Mouse (Mus musculus): Measurements from ENCODE around the gene Snw1. TPM values are rescaled to one million over a fixed set of nuclear protein-coding genes. Genes with fewer than 3 reads are reported as not detected.

Snw1 gene
- total RNA-seq, 1 experiment = 85.1 TPM

DNA sequence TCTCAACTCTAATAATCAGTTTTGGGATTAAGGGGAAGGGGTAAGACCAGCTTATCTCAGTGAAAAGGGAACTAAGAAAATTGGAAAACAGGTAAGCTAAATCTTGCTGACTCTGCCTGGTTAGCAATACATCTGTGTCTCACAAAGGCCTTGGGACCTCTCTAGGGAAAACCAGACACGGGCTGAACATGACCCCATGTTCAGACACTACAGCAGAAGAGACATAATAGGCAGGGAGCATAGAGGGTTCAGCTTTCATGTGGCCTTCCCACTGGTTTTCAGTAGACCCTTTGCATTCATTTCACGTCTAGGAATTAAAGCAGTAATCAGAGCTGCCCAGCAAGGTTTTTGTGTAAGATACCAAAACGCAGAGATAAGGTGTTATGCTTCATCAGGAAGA is 47.6 kb downstream of the Snw1 start:
- in situ Hi-C loops (cut with MboI; ENCODE audit: low sequenced_read_pairs in 2 of 2, unreplicated experiment in 2 of 2) = no loop called here
- Histone ChIP-seq H3K4me3 (ENCODE audit: insufficient read depth in 1 of 2, low read depth in 1 of 2, low read length in 2 of 2, poor library complexity in 1 of 2, severe bottlenecking in 1 of 2) (no peak overlapping the region), H3K9ac (ENCODE audit: insufficient read depth, low read depth, low read length, poor library complexity, severe bottlenecking) (no peak overlapping the region), H3K27ac (ENCODE audit: insufficient read depth, low read depth, low read length, poor library complexity, severe bottlenecking) (no peak overlapping the region), H3K9me3 (ENCODE audit: control insufficient read depth, insufficient read depth, low read depth, low read length) (no peaks in the 10 kb centered on the region), H3K36me3 (ENCODE audit: control insufficient read depth, insufficient read depth, low read length, poor library complexity, severe bottlenecking) (peaks cover 24% of the 10 kb centered on the region), H3K4me1 (ENCODE audit: control insufficient read depth in 2 of 2, insufficient read depth in 2 of 2, low read length in 2 of 2, poor library complexity in 1 of 2) (no peaks in the 10 kb centered on the region; a peak in 1 of 4 replicates)
- TF ChIP-seq ZNF384 (IDR thresholded peaks at IDR 0.05; ENCODE audit: low read depth, low read length) (no peak), HCFC1 (IDR thresholded peaks at IDR 0.05; ENCODE audit: borderline replicate concordance, insufficient read depth, low read length) (no peak), MAFK (IDR thresholded peaks at IDR 0.05; ENCODE audit: insufficient read depth, low read depth, low read length) (no peak), ZC3H11A (IDR thresholded peaks at IDR 0.05; ENCODE audit: borderline replicate concordance, low read depth, low read length) (no peak), CHD2 (IDR thresholded peaks at IDR 0.05; ENCODE audit: low read depth, low read length) (no peak)
- DNase-seq (ENCODE audit: low read depth, low spot score) = no peak

DNA sequence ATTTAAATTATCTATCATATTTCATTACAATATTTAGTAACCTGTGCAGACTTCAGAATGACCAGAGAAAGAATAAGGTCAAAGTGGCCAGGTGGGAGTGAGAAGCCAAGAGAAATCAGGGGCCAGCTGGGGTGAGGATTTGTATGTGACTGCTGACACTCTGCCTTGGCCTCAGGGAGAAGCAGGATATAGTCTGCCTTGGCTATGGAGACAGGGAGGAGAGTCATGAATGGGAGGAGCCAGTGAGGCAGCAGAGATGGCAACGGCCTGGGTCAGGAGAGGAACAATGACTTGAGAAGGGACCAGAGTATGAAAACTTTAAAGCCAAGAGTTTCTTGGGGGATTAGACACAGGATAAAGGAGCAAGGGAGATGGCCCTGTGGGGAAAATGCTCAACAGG is 48.4 kb downstream of the Snw1 start:
- TF ChIP-seq MAFK (IDR thresholded peaks at IDR 0.05; ENCODE audit: insufficient read depth, low read depth, low read length) (no peak), HCFC1 (IDR thresholded peaks at IDR 0.05; ENCODE audit: borderline replicate concordance, insufficient read depth, low read length) (no peak), ZNF384 (IDR thresholded peaks at IDR 0.05; ENCODE audit: low read depth, low read length) (no peak), CHD2 (IDR thresholded peaks at IDR 0.05; ENCODE audit: low read depth, low read length) (no peak), ZC3H11A (IDR thresholded peaks at IDR 0.05; ENCODE audit: borderline replicate concordance, low read depth, low read length) (no peak)
- no peak for DNase-seq (ENCODE audit: low read depth, low spot score)
- no peak overlapping the region for H3K27ac ChIP-seq (ENCODE audit: insufficient read depth, low read depth, low read length, poor library complexity, severe bottlenecking)
- no peaks in the 10 kb centered on the region; a peak in 1 of 4 replicates for H3K4me1 ChIP-seq (ENCODE audit: control insufficient read depth in 2 of 2, insufficient read depth in 2 of 2, low read length in 2 of 2, poor library complexity in 1 of 2)
- H3K9me3 ChIP-seq (ENCODE audit: control insufficient read depth, insufficient read depth, low read depth, low read length) = no peaks in the 10 kb centered on the region
- H3K9ac ChIP-seq (ENCODE audit: insufficient read depth, low read depth, low read length, poor library complexity, severe bottlenecking) = no peak overlapping the region
- H3K4me3 ChIP-seq (ENCODE audit: insufficient read depth in 1 of 2, low read depth in 1 of 2, low read length in 2 of 2, poor library complexity in 1 of 2, severe bottlenecking in 1 of 2) = no peak overlapping the region
- peaks cover 16% of the 10 kb centered on the region for H3K36me3 ChIP-seq (ENCODE audit: control insufficient read depth, insufficient read depth, low read length, poor library complexity, severe bottlenecking)
- in situ Hi-C loops (cut with MboI; ENCODE audit: low sequenced_read_pairs in 2 of 2, unreplicated experiment in 2 of 2) = no loop called here

DNA sequence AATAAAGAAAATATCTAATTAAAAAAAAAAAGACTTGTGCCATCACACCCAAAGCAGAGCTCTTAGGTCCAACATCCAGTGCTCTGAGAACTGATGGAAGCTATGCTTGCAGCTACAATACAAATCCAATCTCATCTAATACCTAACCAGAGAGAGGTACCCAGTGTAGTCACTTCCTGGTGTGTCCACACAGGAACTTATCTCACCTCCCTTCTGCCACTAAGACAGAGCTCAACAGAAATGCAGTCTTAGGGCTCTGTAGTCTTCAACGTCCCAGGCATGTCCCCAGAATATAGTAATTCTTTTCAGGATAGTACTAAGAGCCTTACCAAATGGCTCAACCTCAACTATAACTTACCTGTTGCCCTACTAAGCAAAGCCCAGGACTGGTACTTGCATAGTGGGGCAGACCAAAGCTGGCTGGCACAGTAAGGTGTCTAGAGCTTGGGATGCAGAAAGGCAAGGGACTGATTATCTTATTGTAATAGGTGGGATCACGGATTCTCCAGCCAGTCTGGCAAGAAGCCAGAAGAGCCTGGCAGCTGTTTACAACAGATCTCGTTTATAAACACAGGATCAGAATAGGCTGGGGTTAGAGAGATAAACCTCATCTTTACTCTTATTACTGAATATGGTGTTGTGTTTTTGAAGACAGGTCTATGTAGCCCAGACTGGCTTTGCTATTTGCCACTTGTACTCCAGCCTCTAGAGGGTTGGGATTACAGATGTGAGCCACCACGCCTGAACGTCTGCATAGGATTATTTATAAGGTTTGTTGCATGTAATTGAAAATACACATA is 50.2 kb downstream of the Snw1 start:
- Histone ChIP-seq H3K9me3 (ENCODE audit: control insufficient read depth, insufficient read depth, low read depth, low read length) (no peaks in the 10 kb centered on the region), H3K4me1 (ENCODE audit: control insufficient read depth in 2 of 2, insufficient read depth in 2 of 2, low read length in 2 of 2, poor library complexity in 1 of 2) (no peaks in the 10 kb centered on the region; a peak in 1 of 4 replicates), H3K36me3 (ENCODE audit: control insufficient read depth, insufficient read depth, low read length, poor library complexity, severe bottlenecking) (peaks cover 6% of the 10 kb centered on the region), H3K4me3 (ENCODE audit: insufficient read depth in 1 of 2, low read depth in 1 of 2, low read length in 2 of 2, poor library complexity in 1 of 2, severe bottlenecking in 1 of 2) (no peak overlapping the region), H3K9ac (ENCODE audit: insufficient read depth, low read depth, low read length, poor library complexity, severe bottlenecking) (no peak overlapping the region), H3K27ac (ENCODE audit: insufficient read depth, low read depth, low read length, poor library complexity, severe bottlenecking) (no peak overlapping the region)
- in situ Hi-C loops (cut with MboI; ENCODE audit: low sequenced_read_pairs in 2 of 2, unreplicated experiment in 2 of 2) = no loop called here
- TF ChIP-seq ZNF384 (IDR thresholded peaks at IDR 0.05; ENCODE audit: low read depth, low read length) = no peak
- no peak for TF ChIP-seq ZC3H11A (IDR thresholded peaks at IDR 0.05; ENCODE audit: borderline replicate concordance, low read depth, low read length)
- TF ChIP-seq CHD2 (IDR thresholded peaks at IDR 0.05; ENCODE audit: low read depth, low read length) = no peak
- TF ChIP-seq MAFK (IDR thresholded peaks at IDR 0.05; ENCODE audit: insufficient read depth, low read depth, low read length) = no peak
- TF ChIP-seq HCFC1 (IDR thresholded peaks at IDR 0.05; ENCODE audit: borderline replicate concordance, insufficient read depth, low read length) = no peak
- DNase-seq (ENCODE audit: low read depth, low spot score) = no peak

DNA sequence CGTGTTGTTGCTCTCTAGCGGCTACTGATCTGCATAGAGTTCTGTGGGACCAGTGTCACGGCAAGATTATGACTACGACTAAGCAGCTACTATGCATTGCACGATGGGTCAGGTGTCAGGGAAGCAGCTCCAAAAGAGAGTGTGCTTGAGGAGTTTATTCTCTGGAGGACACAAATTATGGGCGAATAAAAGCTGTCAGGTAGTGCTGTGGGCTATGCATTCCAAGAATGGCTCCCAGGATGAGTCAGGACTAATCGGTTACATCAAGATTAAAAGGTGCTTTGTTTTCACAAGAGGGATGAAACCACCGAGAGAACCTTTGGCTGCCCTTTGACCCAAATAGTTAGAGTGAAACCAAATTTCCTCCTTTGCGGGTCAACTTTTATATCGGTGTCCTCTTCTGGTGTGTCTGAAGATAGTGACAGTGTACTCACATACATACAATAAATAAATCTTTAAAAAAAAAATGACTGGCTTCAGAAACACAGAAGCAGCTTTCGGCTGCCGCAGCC is 52.0 kb downstream of the Snw1 start:
- no peaks in the 10 kb centered on the region for H3K9me3 ChIP-seq (ENCODE audit: control insufficient read depth, insufficient read depth, low read depth, low read length)
- H3K9ac ChIP-seq (ENCODE audit: insufficient read depth, low read depth, low read length, poor library complexity, severe bottlenecking) = no peak overlapping the region
- in situ Hi-C loops (cut with MboI; ENCODE audit: low sequenced_read_pairs in 2 of 2, unreplicated experiment in 2 of 2) = no loop called here
- no peaks in the 10 kb centered on the region; a peak in 1 of 4 replicates for H3K4me1 ChIP-seq (ENCODE audit: control insufficient read depth in 2 of 2, insufficient read depth in 2 of 2, low read length in 2 of 2, poor library complexity in 1 of 2)
- H3K27ac ChIP-seq (ENCODE audit: insufficient read depth, low read depth, low read length, poor library complexity, severe bottlenecking) = no peak overlapping the region
- TF ChIP-seq CHD2 (IDR thresholded peaks at IDR 0.05; ENCODE audit: low read depth, low read length) = no peak
- TF ChIP-seq HCFC1 (IDR thresholded peaks at IDR 0.05; ENCODE audit: borderline replicate concordance, insufficient read depth, low read length) = no peak
- no peak for TF ChIP-seq ZC3H11A (IDR thresholded peaks at IDR 0.05; ENCODE audit: borderline replicate concordance, low read depth, low read length)
- TF ChIP-seq ZNF384 (IDR thresholded peaks at IDR 0.05; ENCODE audit: low read depth, low read length) = no peak
- no peak for TF ChIP-seq MAFK (IDR thresholded peaks at IDR 0.05; ENCODE audit: insufficient read depth, low read depth, low read length)
- H3K4me3 ChIP-seq (ENCODE audit: insufficient read depth in 1 of 2, low read depth in 1 of 2, low read length in 2 of 2, poor library complexity in 1 of 2, severe bottlenecking in 1 of 2) = no peak overlapping the region
- no peaks in the 10 kb centered on the region; the same call in 1 of the 2 replicates for H3K36me3 ChIP-seq (ENCODE audit: control insufficient read depth, insufficient read depth, low read length, poor library complexity, severe bottlenecking)
- DNase-seq (ENCODE audit: low read depth, low spot score) = no peak

Measured in ES-E14 (cell line).